Mouse (Mus musculus) MEL (cell line): Measurements from ENCODE around the gene Rars.

ENCODE experiments used
- BHLHE40 ChIP-seq: IDR thresholded peaks from 2 replicates; pipeline ENCODE4 v1.6.1; 2012; ENCODE audit warnings: low read depth, mild to moderate bottlenecking, inconsistent platforms, low read length, improper control_type of control experiment, borderline replicate concordance
- CTCF ChIP-seq, 3 experiments: IDR thresholded peaks in 2 of 3; conservative IDR thresholded peaks in 1 of 3; 2 replicates each; pipeline ENCODE4 v1.5.1; 2011 to 2012; ENCODE audit warnings: low read length in 3 of 3, low read depth in 2 of 3, mild to moderate bottlenecking in 2 of 3, improper control_type of control experiment in 1 of 3, inconsistent platforms in 1 of 3, mixed read lengths in 1 of 3, moderate library complexity in 1 of 3; ENCODE audit not compliant: control insufficient read depth in 1 of 3, insufficient read depth in 1 of 3, poor library complexity in 1 of 3, severe bottlenecking in 1 of 3
- E2F4 ChIP-seq: IDR thresholded peaks from 2 replicates; pipeline ENCODE4 v1.6.1; 2011; ENCODE audit warnings: low read depth, low read length, improper control_type of control experiment, borderline replicate concordance
- KAT2A ChIP-seq: conservative IDR thresholded peaks from 2 replicates; pipeline ENCODE4 v1.6.1; 2012; ENCODE audit warnings: low read depth, low read length, improper control_type of control experiment, inconsistent platforms
- POLR2A ChIP-seq, 2 experiments: IDR thresholded peaks; 2 replicates each; pipeline ENCODE4 v1.6.1; 2011 to 2012; ENCODE audit warnings: low read length in 2 of 2, mild to moderate bottlenecking in 2 of 2, control low read depth in 1 of 2, improper control_type of control experiment in 1 of 2, low read depth in 1 of 2, moderate library complexity in 1 of 2; ENCODE audit not compliant: control insufficient read depth in 1 of 2, insufficient read depth in 1 of 2, poor library complexity in 1 of 2
- POLR2AphosphoS2 ChIP-seq: IDR thresholded peaks from 2 replicates; pipeline ENCODE4 v1.6.1; 2011; ENCODE audit warnings: low read length, improper control_type of control experiment
- SIN3A ChIP-seq: IDR thresholded peaks from 2 replicates; pipeline ENCODE4 v1.6.1; 2012; ENCODE audit warnings: low read length, improper control_type of control experiment, inconsistent platforms

DNA sequence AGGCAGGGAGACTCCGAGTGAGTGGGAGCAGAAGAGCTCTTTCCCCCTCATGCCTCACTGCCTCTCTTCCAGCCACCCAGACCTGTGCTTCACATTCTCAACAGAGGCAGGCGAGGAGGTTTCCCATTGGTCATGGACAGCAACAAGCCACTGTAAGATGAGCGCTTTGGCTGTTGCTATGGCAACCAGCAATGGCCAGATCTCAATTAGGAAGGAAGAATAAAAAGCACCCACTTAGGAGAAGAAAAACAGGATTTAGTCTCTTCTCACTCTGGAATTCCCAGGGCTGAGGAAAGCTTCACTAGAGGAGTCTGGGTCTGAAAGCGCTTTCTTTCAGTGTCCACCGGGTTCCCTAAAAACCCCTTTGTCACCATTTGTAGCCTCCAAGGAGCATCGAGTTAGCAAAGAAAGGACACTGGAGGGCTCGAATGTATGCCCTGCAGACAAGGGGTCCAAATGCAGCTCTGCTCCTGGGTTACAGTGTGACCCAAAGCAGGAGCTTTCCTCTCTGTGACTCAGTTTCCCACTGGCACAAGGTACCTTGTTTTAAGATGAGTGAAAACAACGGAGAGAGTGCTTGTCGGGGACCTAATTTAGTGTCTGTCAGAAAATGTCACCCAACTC is 30.8 kb upstream of the Rars start:
- TF ChIP-seq POLR2A (IDR thresholded peaks at IDR 0.05; ENCODE audit: control insufficient read depth in 1 of 2, insufficient read depth in 1 of 2, low read depth in 1 of 2, low read length in 2 of 2, poor library complexity in 1 of 2) (no peak), SIN3A (no peak), CTCF (IDR thresholded peaks at IDR 0.05 in 2 of 3, conservative IDR thresholded peaks at IDR 0.05 in 1 of 3; ENCODE audit: control insufficient read depth in 1 of 3, insufficient read depth in 1 of 3, low read depth in 2 of 3, low read length in 3 of 3, poor library complexity in 1 of 3, severe bottlenecking in 1 of 3) (no peak), E2F4 (no peak), KAT2A (no peak), BHLHE40 (no peak), POLR2AphosphoS2 (no peak)
